Mouse (Mus musculus): ENCODE results near the gene Gtsf1l. TPM values are rescaled to one million over a fixed set of nuclear protein-coding genes. Genes with fewer than 3 reads are reported as not detected.

Gtsf1l gene
- not detected in 2 replicates for polyA plus RNA-seq (2012; rRNA removed)

DNA sequence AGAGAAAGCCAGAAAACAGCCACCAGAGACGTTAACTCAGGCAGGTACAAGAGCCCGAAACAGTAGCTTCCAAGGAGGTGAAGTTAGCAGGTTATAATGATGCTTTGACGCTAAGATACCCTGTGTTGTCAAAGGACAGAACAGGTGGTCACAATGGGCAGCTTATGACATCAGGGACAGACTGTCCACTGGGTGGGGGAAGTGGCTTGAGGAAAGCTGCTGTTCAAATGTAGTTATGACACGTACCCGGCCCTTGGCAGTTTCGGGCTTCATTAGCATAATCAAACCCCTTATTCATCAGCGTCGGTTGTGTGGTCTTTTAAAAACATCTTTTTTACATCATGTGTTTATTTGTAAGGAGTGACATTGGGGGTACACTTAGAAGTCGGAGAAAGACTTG is at the start of gene Gtsf1l:
Gene Gtsf1l (minus strand): TSS at position 128 of the 400 bp plus-strand sequence.
- no peak for TF ChIP-seq CTCF (IDR thresholded peaks at IDR 0.05; ENCODE audit: borderline replicate concordance, control insufficient read depth, extremely low read depth, insufficient read depth, low read length, poor library complexity)
- 92% methylated on average over 9 of the region's 9 CpGs for WGBS
- Histone ChIP-seq H3K27ac (ENCODE audit: control insufficient read depth, insufficient read depth, low read length) (no peak within 1 kb of the TSS), H3K36me3 (ENCODE audit: control insufficient read depth, insufficient read depth, low read length) (0 out of 2 replicates have a peak, but pooled peaks cover under 1% of the 10 kb centered on the region), H3K27me3 (ENCODE audit: control insufficient read depth, insufficient read depth, low read length) (no peaks in the 10 kb centered on the region), H3K4me3 (ENCODE audit: control insufficient read depth, insufficient read depth, low read length) (no peak within 1 kb of the TSS), H3K4me1 (replicated peaks; ENCODE audit: control insufficient read depth, insufficient read depth, low read length) (no peaks in the 10 kb centered on the region; the same call in 1 of the 2 replicates)
- DNase-seq: no peak

DNA sequence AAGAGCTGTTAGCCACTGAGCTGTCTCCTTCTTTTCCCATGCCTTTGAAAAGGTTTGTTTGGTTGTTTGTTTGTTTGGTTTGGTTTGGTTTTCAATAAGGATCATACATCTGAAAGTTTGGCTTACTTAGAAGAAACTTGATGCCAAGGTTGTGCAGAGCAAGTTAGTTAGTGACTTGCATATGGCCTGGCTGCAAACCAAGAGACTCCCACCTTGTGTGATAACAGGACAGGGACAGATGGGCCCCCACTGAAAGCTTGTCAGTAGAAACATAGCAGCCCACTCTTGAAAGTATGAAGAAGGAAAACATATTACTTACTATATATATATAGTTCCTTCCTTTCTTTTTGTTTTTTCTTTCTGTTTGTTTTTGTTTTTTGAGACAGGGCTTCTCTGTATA is 49.3 kb upstream of the Gtsf1l start:
- H3K4me3 ChIP-seq (ENCODE audit: control insufficient read depth, insufficient read depth, low read length): no peak overlapping the region
- no peaks in the 10 kb centered on the region for H3K4me1 ChIP-seq (replicated peaks; ENCODE audit: control insufficient read depth, insufficient read depth, low read length)
- DNase-seq: no peak
- H3K36me3 ChIP-seq (ENCODE audit: control insufficient read depth, insufficient read depth, low read length): no peaks in the 10 kb centered on the region
- TF ChIP-seq POLR2A (IDR thresholded peaks at IDR 0.05; ENCODE audit: control insufficient read depth, extremely low read depth, insufficient read depth, low read length, poor library complexity): no peak
- no peak for TF ChIP-seq CTCF (IDR thresholded peaks at IDR 0.05; ENCODE audit: borderline replicate concordance, control insufficient read depth, extremely low read depth, insufficient read depth, low read length, poor library complexity)
- H3K27ac ChIP-seq (ENCODE audit: control insufficient read depth, insufficient read depth, low read length): no peak overlapping the region
- H3K27me3 ChIP-seq (ENCODE audit: control insufficient read depth, insufficient read depth, low read length): no peaks in the 10 kb centered on the region

DNA sequence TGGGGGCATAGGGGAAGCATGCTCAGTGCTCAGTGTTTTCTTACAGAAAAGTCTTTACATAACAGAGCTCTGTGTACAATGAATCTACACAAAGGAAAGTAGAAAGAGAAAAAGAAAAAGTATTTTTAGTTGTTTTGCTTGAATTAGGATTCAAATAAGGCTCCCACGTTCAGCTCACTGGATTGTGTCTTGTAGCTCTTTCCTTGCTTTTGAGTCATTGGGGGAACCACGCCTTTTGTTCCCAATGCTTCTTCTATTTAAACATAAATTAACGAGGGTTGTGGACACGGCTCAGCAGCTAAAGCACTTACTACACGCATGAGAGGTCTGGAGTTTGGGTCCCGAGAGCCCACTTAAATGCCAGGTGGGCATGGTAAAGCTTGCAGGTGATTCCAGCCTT is 48.3 kb upstream of the Gtsf1l start:
- no peaks in the 10 kb centered on the region for H3K36me3 ChIP-seq (ENCODE audit: control insufficient read depth, insufficient read depth, low read length)
- no peak for DNase-seq
- no peaks in the 10 kb centered on the region for H3K27me3 ChIP-seq (ENCODE audit: control insufficient read depth, insufficient read depth, low read length)
- H3K27ac ChIP-seq (ENCODE audit: control insufficient read depth, insufficient read depth, low read length): no peak overlapping the region
- WGBS: 96% methylated on average over 6 of the region's 6 CpGs
- no peaks in the 10 kb centered on the region for H3K4me1 ChIP-seq (replicated peaks; ENCODE audit: control insufficient read depth, insufficient read depth, low read length)
- TF ChIP-seq POLR2A (IDR thresholded peaks at IDR 0.05; ENCODE audit: control insufficient read depth, extremely low read depth, insufficient read depth, low read length, poor library complexity) (no peak), CTCF (IDR thresholded peaks at IDR 0.05; ENCODE audit: borderline replicate concordance, control insufficient read depth, extremely low read depth, insufficient read depth, low read length, poor library complexity) (no peak)
- H3K4me3 ChIP-seq (ENCODE audit: control insufficient read depth, insufficient read depth, low read length): no peak overlapping the region

DNA sequence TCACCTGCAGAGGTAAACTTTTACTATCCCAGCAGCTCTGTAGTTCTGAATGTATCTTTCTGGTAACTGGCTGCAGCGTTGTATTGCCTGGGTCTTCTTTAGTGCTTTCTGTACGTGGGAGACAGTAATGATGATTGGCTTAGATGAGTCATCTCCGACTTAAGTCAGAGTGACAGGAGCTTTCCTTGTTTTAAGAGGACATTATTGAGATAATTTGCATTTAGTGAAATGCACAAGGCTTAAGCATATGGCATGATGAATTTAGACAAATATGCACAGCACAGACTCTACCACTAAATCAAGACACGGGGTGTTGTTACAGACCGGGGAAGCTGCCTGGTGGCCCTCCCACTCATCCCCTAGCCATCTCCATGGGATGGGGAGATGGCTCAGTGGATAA is 44.7 kb upstream of the Gtsf1l start:
- Histone ChIP-seq H3K4me3 (ENCODE audit: control insufficient read depth, insufficient read depth, low read length) (no peak overlapping the region), H3K4me1 (replicated peaks; ENCODE audit: control insufficient read depth, insufficient read depth, low read length) (no peaks in the 10 kb centered on the region), H3K27ac (ENCODE audit: control insufficient read depth, insufficient read depth, low read length) (no peak overlapping the region), H3K27me3 (ENCODE audit: control insufficient read depth, insufficient read depth, low read length) (no peaks in the 10 kb centered on the region), H3K36me3 (ENCODE audit: control insufficient read depth, insufficient read depth, low read length) (no peaks in the 10 kb centered on the region)
- DNase-seq: no peak
- WGBS: 93% methylated on average over 5 of the region's 5 CpGs
- TF ChIP-seq POLR2A (IDR thresholded peaks at IDR 0.05; ENCODE audit: control insufficient read depth, extremely low read depth, insufficient read depth, low read length, poor library complexity) (no peak), CTCF (IDR thresholded peaks at IDR 0.05; ENCODE audit: borderline replicate concordance, control insufficient read depth, extremely low read depth, insufficient read depth, low read length, poor library complexity) (no peak)

GRCm38 (mm10) chr2:163130837-163131236 is 43.2 kb upstream of the Gtsf1l start:
- H3K36me3 ChIP-seq (ENCODE audit: control insufficient read depth, insufficient read depth, low read length): no peaks in the 10 kb centered on the region
- 74% methylated on average over 5 of the region's 5 CpGs for WGBS
- no peaks in the 10 kb centered on the region for H3K27me3 ChIP-seq (ENCODE audit: control insufficient read depth, insufficient read depth, low read length)
- TF ChIP-seq POLR2A (IDR thresholded peaks at IDR 0.05; ENCODE audit: control insufficient read depth, extremely low read depth, insufficient read depth, low read length, poor library complexity): no peak
- no peak for TF ChIP-seq CTCF (IDR thresholded peaks at IDR 0.05; ENCODE audit: borderline replicate concordance, control insufficient read depth, extremely low read depth, insufficient read depth, low read length, poor library complexity)
- no peak for DNase-seq
- H3K4me1 ChIP-seq (replicated peaks; ENCODE audit: control insufficient read depth, insufficient read depth, low read length): no peaks in the 10 kb centered on the region
- no peak overlapping the region for H3K27ac ChIP-seq (ENCODE audit: control insufficient read depth, insufficient read depth, low read length)
- H3K4me3 ChIP-seq (ENCODE audit: control insufficient read depth, insufficient read depth, low read length): no peak overlapping the region

DNA sequence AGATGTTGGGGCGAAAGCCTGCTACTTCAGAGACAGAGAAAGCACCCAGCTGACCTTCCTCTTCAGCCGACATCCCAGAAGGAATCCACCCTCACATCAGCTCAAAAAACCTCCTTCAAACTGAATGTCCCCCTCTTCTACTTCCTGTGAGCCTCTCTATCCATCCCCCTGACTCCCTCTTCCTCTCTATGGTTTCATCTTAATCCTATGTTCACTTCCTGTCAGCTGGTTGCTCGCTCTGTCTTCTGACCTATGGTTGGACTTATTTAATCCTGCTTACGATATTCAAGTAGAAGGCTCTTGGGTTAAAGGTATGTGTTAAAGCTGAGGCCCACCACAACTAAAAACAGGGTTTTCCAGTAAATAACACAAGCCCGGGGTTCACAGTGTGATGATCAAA is 35.8 kb upstream of the Gtsf1l start:
- Histone ChIP-seq H3K27me3 (ENCODE audit: control insufficient read depth, insufficient read depth, low read length) (no peaks in the 10 kb centered on the region), H3K4me3 (ENCODE audit: control insufficient read depth, insufficient read depth, low read length) (no peak overlapping the region), H3K4me1 (replicated peaks; ENCODE audit: control insufficient read depth, insufficient read depth, low read length) (peaks cover 29% of the 10 kb centered on the region), H3K27ac (ENCODE audit: control insufficient read depth, insufficient read depth, low read length) (no peak overlapping the region), H3K36me3 (ENCODE audit: control insufficient read depth, insufficient read depth, low read length) (no peaks in the 10 kb centered on the region)
- TF ChIP-seq POLR2A (IDR thresholded peaks at IDR 0.05; ENCODE audit: control insufficient read depth, extremely low read depth, insufficient read depth, low read length, poor library complexity) (no peak), CTCF (IDR thresholded peaks at IDR 0.05; ENCODE audit: borderline replicate concordance, control insufficient read depth, extremely low read depth, insufficient read depth, low read length, poor library complexity) (no peak)
- DNase-seq: no peak
- 73% methylated on average over 5 of the region's 5 CpGs for WGBS

GRCm38 (mm10) chr2:163122319-163122718 is 34.7 kb upstream of the Gtsf1l start:
- TF ChIP-seq CTCF (IDR thresholded peaks at IDR 0.05; ENCODE audit: borderline replicate concordance, control insufficient read depth, extremely low read depth, insufficient read depth, low read length, poor library complexity): no peak
- TF ChIP-seq POLR2A (IDR thresholded peaks at IDR 0.05; ENCODE audit: control insufficient read depth, extremely low read depth, insufficient read depth, low read length, poor library complexity): no peak
- Histone ChIP-seq H3K27me3 (ENCODE audit: control insufficient read depth, insufficient read depth, low read length) (no peaks in the 10 kb centered on the region), H3K36me3 (ENCODE audit: control insufficient read depth, insufficient read depth, low read length) (no peaks in the 10 kb centered on the region), H3K27ac (ENCODE audit: control insufficient read depth, insufficient read depth, low read length) (peak overlapping the region; percentile 40; the same call in 1 of the 2 replicates), H3K4me1 (replicated peaks; ENCODE audit: control insufficient read depth, insufficient read depth, low read length) (peaks cover 29% of the 10 kb centered on the region), H3K4me3 (ENCODE audit: control insufficient read depth, insufficient read depth, low read length) (peak overlapping the region; percentile 3; the same call in 1 of the 2 replicates)
- DNase-seq: no peak
- WGBS: 17% methylated on average over 9 of the region's 9 CpGs

Measured in thymus, adult 2 months (tissue).